Mouse (Mus musculus): ENCODE results near the gene Cacna1c. TPM values are rescaled to one million over a fixed set of nuclear protein-coding genes. Genes with fewer than 3 reads are reported as not detected.

Gene Cacna1c
- polyA plus RNA-seq, 1 experiment from 2014 or later: 0.23 TPM

- Histone ChIP-seq H3K36me3 (replicated peaks; ENCODE audit: insufficient read depth, low read length) (no peaks in the 10 kb centered on the region), H3K9ac (replicated peaks) (no peak overlapping the region), H3K4me2 (ENCODE audit: low read depth, low read length) (no peak overlapping the region), H3K4me1 (ENCODE audit: insufficient read depth) (no peaks in the 10 kb centered on the region), H3K27ac (ENCODE audit: low read depth) (no peak overlapping the region), H3K4me3 (ENCODE audit: low read depth, low read length) (no peak overlapping the region), H3K27me3 (ENCODE audit: insufficient read depth, low read length) (no peaks in the 10 kb centered on the region), H3K9me3 (ENCODE audit: low read length) (no peaks in the 10 kb centered on the region)
- no peak for TF ChIP-seq CTCF (IDR thresholded peaks at IDR 0.05; ENCODE audit: low read depth)
- no peak for TF ChIP-seq EP300 (IDR thresholded peaks at IDR 0.05; ENCODE audit: low read depth)
- DNase-seq (no peak), ATAC-seq (no peak)
- WGBS (ENCODE audit: insufficient replicate concordance): 76% methylated on average over 13 of the region's 13 CpGs
Observed at GRCm38 (mm10) chr6:118938386-118939096, 257.7 kb downstream of the Cacna1c start.

- no peak overlapping the region for H3K27ac ChIP-seq (ENCODE audit: low read depth)
- ATAC-seq (no peak), DNase-seq (no peak)
- H3K9ac ChIP-seq (replicated peaks): no peak overlapping the region
- no peak overlapping the region for H3K4me3 ChIP-seq (ENCODE audit: low read depth, low read length)
- no peaks in the 10 kb centered on the region for H3K36me3 ChIP-seq (replicated peaks; ENCODE audit: insufficient read depth, low read length)
- H3K4me2 ChIP-seq (ENCODE audit: low read depth, low read length): no peak overlapping the region
- 67% methylated on average over 5 of the region's 5 CpGs for WGBS (ENCODE audit: insufficient replicate concordance)
- H3K4me1 ChIP-seq (ENCODE audit: insufficient read depth): no peaks in the 10 kb centered on the region
- no peaks in the 10 kb centered on the region for H3K9me3 ChIP-seq (ENCODE audit: low read length)
- no peak for TF ChIP-seq EP300 (IDR thresholded peaks at IDR 0.05; ENCODE audit: low read depth)
- no peak for TF ChIP-seq CTCF (IDR thresholded peaks at IDR 0.05; ENCODE audit: low read depth)
- no peaks in the 10 kb centered on the region for H3K27me3 ChIP-seq (ENCODE audit: insufficient read depth, low read length)
Observed at GRCm38 (mm10) chr6:118937536-118937935, 258.7 kb downstream of the Cacna1c start.

DNA sequence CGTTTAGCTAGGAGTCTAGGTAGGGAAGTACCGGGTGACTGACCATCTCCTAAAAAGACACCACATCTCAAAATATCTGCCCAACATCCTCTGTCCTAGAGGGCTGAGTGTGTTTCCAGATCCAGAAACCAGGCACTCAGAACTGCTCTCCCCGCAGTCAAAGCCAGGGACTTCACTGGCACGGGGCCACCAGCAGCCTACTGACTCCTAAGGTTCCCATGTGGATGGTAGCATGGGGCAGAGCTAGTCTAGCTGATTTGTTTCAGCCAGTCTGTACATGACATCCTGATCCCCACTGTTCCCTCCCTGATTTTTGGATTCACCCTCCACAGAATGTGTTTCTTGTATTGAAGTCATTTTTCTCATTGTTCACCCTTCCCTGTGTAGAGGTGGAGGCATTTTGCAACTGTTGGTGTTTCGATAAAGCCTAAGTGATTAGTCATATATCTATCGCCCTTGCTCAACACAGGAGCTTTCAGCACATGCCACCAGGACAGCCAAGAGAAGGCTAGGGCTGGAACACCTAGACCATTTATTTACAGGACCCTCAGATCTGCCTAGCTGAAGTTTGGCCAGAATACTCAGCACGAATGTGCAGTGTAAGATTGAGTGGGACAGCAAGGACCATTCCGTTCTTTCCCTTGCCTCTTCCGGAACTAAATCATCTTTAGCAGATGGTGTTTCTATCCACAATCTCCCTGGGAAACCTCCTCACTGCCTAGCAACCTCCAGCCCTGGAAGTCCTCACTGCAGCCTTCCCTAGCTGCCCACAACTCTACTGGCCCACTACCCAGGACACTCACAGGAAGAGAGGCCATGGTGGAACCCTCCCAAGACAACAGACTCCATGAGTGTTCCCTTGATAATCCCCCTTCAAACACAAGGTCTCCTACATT is 260.4 kb downstream of the Cacna1c start:
- H3K4me1 ChIP-seq (ENCODE audit: insufficient read depth): no peaks in the 10 kb centered on the region
- DNase-seq (no peak), ATAC-seq (no peak)
- no peaks in the 10 kb centered on the region for H3K36me3 ChIP-seq (replicated peaks; ENCODE audit: insufficient read depth, low read length)
- no peak overlapping the region for H3K9ac ChIP-seq (replicated peaks)
- H3K27ac ChIP-seq (ENCODE audit: low read depth): no peak overlapping the region
- no peaks in the 10 kb centered on the region for H3K9me3 ChIP-seq (ENCODE audit: low read length)
- no peak overlapping the region for H3K4me3 ChIP-seq (ENCODE audit: low read depth, low read length)
- TF ChIP-seq CTCF (IDR thresholded peaks at IDR 0.05; ENCODE audit: low read depth) (no peak), EP300 (IDR thresholded peaks at IDR 0.05; ENCODE audit: low read depth) (no peak)
- WGBS (ENCODE audit: insufficient replicate concordance): 75% methylated on average over 9 of the region's 9 CpGs
- no peak overlapping the region for H3K4me2 ChIP-seq (ENCODE audit: low read depth, low read length)
- H3K27me3 ChIP-seq (ENCODE audit: insufficient read depth, low read length): no peaks in the 10 kb centered on the region

DNA sequence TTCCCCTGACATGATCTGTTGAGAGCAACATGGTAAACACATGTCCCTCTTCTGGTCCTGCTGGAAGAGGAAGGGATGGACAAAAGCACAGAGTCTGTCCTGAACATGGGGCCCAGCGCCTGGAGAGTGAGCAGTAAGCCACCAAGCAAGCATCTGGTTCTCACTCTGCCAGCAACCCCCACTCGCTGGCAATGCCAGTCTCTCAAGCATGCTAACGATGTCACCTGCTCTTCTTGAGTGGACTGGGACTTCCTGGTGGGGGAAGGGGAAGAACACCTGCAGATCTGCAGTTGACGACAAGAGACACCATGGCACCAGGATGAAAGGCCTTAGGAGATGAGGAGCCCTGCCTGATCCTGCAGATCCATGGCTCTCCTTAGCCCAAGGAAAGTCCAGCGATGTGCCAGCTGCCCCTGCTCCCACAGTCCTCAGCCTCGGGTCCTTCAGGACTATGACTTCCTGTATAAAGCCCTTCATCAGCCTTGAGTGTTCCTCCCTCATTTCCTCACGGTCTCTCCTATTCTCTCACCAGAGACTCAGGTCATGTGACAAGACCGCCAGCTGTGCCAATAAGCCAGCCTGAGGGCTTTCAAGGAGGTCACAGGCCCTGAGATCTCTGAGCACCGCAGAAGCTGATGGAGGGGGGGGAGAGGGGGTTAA is 261.8 kb downstream of the Cacna1c start:
- no peak overlapping the region for H3K4me3 ChIP-seq (ENCODE audit: low read depth, low read length)
- WGBS (ENCODE audit: insufficient replicate concordance): 57% methylated on average over 9 of the region's 9 CpGs

GRCm38 (mm10) chr6:118933017-118933594 is 263.1 kb downstream of the Cacna1c start:
- Histone ChIP-seq H3K9ac (replicated peaks) (no peak overlapping the region), H3K4me3 (ENCODE audit: low read depth, low read length) (no peak overlapping the region), H3K4me2 (ENCODE audit: low read depth, low read length) (no peak overlapping the region), H3K36me3 (replicated peaks; ENCODE audit: insufficient read depth, low read length) (no peaks in the 10 kb centered on the region), H3K27me3 (ENCODE audit: insufficient read depth, low read length) (no peaks in the 10 kb centered on the region), H3K9me3 (ENCODE audit: low read length) (no peaks in the 10 kb centered on the region), H3K4me1 (ENCODE audit: insufficient read depth) (no peaks in the 10 kb centered on the region), H3K27ac (ENCODE audit: low read depth) (no peak overlapping the region)
- TF ChIP-seq CTCF (IDR thresholded peaks at IDR 0.05; ENCODE audit: low read depth): no peak
- TF ChIP-seq EP300 (IDR thresholded peaks at IDR 0.05; ENCODE audit: low read depth): no peak
- WGBS (ENCODE audit: insufficient replicate concordance): 80% methylated on average over 9 of the region's 9 CpGs
- ATAC-seq (no peak), DNase-seq (no peak)

More for the DNA sequence above, 261.8 kb downstream of the Cacna1c start:
- no peak overlapping the region for H3K4me2 ChIP-seq (ENCODE audit: low read depth, low read length)
- no peak overlapping the region for H3K9ac ChIP-seq (replicated peaks)
- H3K27ac ChIP-seq (ENCODE audit: low read depth): no peak overlapping the region
- no peaks in the 10 kb centered on the region for H3K9me3 ChIP-seq (ENCODE audit: low read length)
- H3K4me1 ChIP-seq (ENCODE audit: insufficient read depth): no peaks in the 10 kb centered on the region
- no peak for TF ChIP-seq CTCF (IDR thresholded peaks at IDR 0.05; ENCODE audit: low read depth)
- no peak for TF ChIP-seq EP300 (IDR thresholded peaks at IDR 0.05; ENCODE audit: low read depth)
- no peaks in the 10 kb centered on the region for H3K27me3 ChIP-seq (ENCODE audit: insufficient read depth, low read length)
- ATAC-seq: no peak
- H3K36me3 ChIP-seq (replicated peaks; ENCODE audit: insufficient read depth, low read length): no peaks in the 10 kb centered on the region
- DNase-seq: no peak

Measured in liver, postnatal 0 days (tissue).